Mouse (Mus musculus): ENCODE data around the gene Tbcel. TPM values are rescaled to one million over a fixed set of nuclear protein-coding genes. Genes with fewer than 3 reads are reported as not detected.

The Tbcel gene
- polyA plus RNA-seq, 1 experiment from 2014 or later: 7.6 TPM

GRCm38 (mm10) chr9:42442100-42442499 is 65.5 kb downstream of the Tbcel start:
- Histone ChIP-seq H3K4me1 (ENCODE audit: insufficient read depth) (no peaks in the 10 kb centered on the region), H3K36me3 (replicated peaks; ENCODE audit: insufficient read depth, low read length) (peaks cover 75% of the 10 kb centered on the region), H3K27ac (ENCODE audit: low read depth) (no peak overlapping the region), H3K27me3 (ENCODE audit: insufficient read depth, low read length) (no peaks in the 10 kb centered on the region), H3K4me3 (ENCODE audit: low read depth, low read length) (no peak overlapping the region), H3K4me2 (ENCODE audit: low read depth, low read length) (no peak overlapping the region), H3K9me3 (ENCODE audit: low read length) (no peaks in the 10 kb centered on the region), H3K9ac (replicated peaks) (no peak overlapping the region)
- 85% methylated on average over 8 of the region's 8 CpGs for WGBS (ENCODE audit: insufficient replicate concordance)
- TF ChIP-seq EP300 (IDR thresholded peaks at IDR 0.05; ENCODE audit: low read depth): no peak
- TF ChIP-seq CTCF (IDR thresholded peaks at IDR 0.05; ENCODE audit: low read depth): no peak
- DNase-seq (no peak), ATAC-seq (no peak)

GRCm38 (mm10) chr9:42441234-42441633 is 66.4 kb downstream of the Tbcel start:
- H3K27me3 ChIP-seq (ENCODE audit: insufficient read depth, low read length): no peaks in the 10 kb centered on the region
- no peaks in the 10 kb centered on the region for H3K9me3 ChIP-seq (ENCODE audit: low read length)
- ATAC-seq (no peak), DNase-seq (no peak)
- no peak overlapping the region for H3K4me3 ChIP-seq (ENCODE audit: low read depth, low read length)
- TF ChIP-seq EP300 (IDR thresholded peaks at IDR 0.05; ENCODE audit: low read depth) (no peak), CTCF (IDR thresholded peaks at IDR 0.05; ENCODE audit: low read depth) (no peak)
- H3K27ac ChIP-seq (ENCODE audit: low read depth): no peak overlapping the region
- WGBS (ENCODE audit: insufficient replicate concordance): 83% methylated on average over 2 of the region's 2 CpGs
- H3K4me2 ChIP-seq (ENCODE audit: low read depth, low read length): no peak overlapping the region
- H3K9ac ChIP-seq (replicated peaks): no peak overlapping the region
- H3K4me1 ChIP-seq (ENCODE audit: insufficient read depth): no peaks in the 10 kb centered on the region
- H3K36me3 ChIP-seq (replicated peaks; ENCODE audit: insufficient read depth, low read length): peaks cover 80% of the 10 kb centered on the region

GRCm38 (mm10) chr9:42439446-42439845 is 68.2 kb downstream of the Tbcel start:
- no peak overlapping the region for H3K4me2 ChIP-seq (ENCODE audit: low read depth, low read length)
- no peak overlapping the region for H3K27ac ChIP-seq (ENCODE audit: low read depth)
- H3K9me3 ChIP-seq (ENCODE audit: low read length): no peaks in the 10 kb centered on the region
- no peak overlapping the region for H3K4me3 ChIP-seq (ENCODE audit: low read depth, low read length)
- DNase-seq (no peak), ATAC-seq (no peak)
- WGBS (ENCODE audit: insufficient replicate concordance): 83% methylated on average over 4 of the region's 4 CpGs
- no peak overlapping the region for H3K9ac ChIP-seq (replicated peaks)
- peaks cover 85% of the 10 kb centered on the region for H3K36me3 ChIP-seq (replicated peaks; ENCODE audit: insufficient read depth, low read length)
- no peaks in the 10 kb centered on the region for H3K27me3 ChIP-seq (ENCODE audit: insufficient read depth, low read length)
- TF ChIP-seq CTCF (IDR thresholded peaks at IDR 0.05; ENCODE audit: low read depth) (no peak), EP300 (IDR thresholded peaks at IDR 0.05; ENCODE audit: low read depth) (no peak)
- H3K4me1 ChIP-seq (ENCODE audit: insufficient read depth): no peaks in the 10 kb centered on the region

GRCm38 (mm10) chr9:42432155-42432554 is 75.5 kb downstream of the Tbcel start:
- 85% methylated on average over 2 of the region's 2 CpGs for WGBS (ENCODE audit: insufficient replicate concordance)
- TF ChIP-seq EP300 (IDR thresholded peaks at IDR 0.05; ENCODE audit: low read depth) (no peak), CTCF (IDR thresholded peaks at IDR 0.05; ENCODE audit: low read depth) (peak; percentile 31)
- no peak overlapping the region for H3K27ac ChIP-seq (ENCODE audit: low read depth)

GRCm38 (mm10) chr9:42431606-42432005 is 76.0 kb downstream of the Tbcel start:
- Histone ChIP-seq H3K9ac (replicated peaks) (no peak overlapping the region), H3K4me1 (ENCODE audit: insufficient read depth) (peaks cover 6% of the 10 kb centered on the region; the same call in 1 of the 2 replicates), H3K9me3 (ENCODE audit: low read length) (no peaks in the 10 kb centered on the region), H3K4me3 (ENCODE audit: low read depth, low read length) (no peak overlapping the region), H3K27ac (ENCODE audit: low read depth) (no peak overlapping the region), H3K36me3 (replicated peaks; ENCODE audit: insufficient read depth, low read length) (peaks cover 57% of the 10 kb centered on the region), H3K27me3 (ENCODE audit: insufficient read depth, low read length) (no peaks in the 10 kb centered on the region), H3K4me2 (ENCODE audit: low read depth, low read length) (no peak overlapping the region)
- WGBS (ENCODE audit: insufficient replicate concordance): 80% methylated on average over 2 of the region's 2 CpGs
- DNase-seq (no peak), ATAC-seq (no peak)
- TF ChIP-seq EP300 (IDR thresholded peaks at IDR 0.05; ENCODE audit: low read depth) (no peak), CTCF (IDR thresholded peaks at IDR 0.05; ENCODE audit: low read depth) (no peak)

More at GRCm38 (mm10) chr9:42432155-42432554, 75.5 kb downstream of the Tbcel start:
- Histone ChIP-seq H3K36me3 (replicated peaks; ENCODE audit: insufficient read depth, low read length) (peaks cover 62% of the 10 kb centered on the region), H3K4me3 (ENCODE audit: low read depth, low read length) (no peak overlapping the region), H3K9me3 (ENCODE audit: low read length) (no peaks in the 10 kb centered on the region), H3K4me1 (ENCODE audit: insufficient read depth) (peaks cover 6% of the 10 kb centered on the region; the same call in 1 of the 2 replicates), H3K27me3 (ENCODE audit: insufficient read depth, low read length) (no peaks in the 10 kb centered on the region), H3K9ac (replicated peaks) (no peak overlapping the region), H3K4me2 (ENCODE audit: low read depth, low read length) (no peak overlapping the region)
- ATAC-seq: no peak
- DNase-seq: no peak

- 48% methylated on average over 12 of the region's 12 CpGs for WGBS (ENCODE audit: insufficient replicate concordance)
- TF ChIP-seq CTCF (IDR thresholded peaks at IDR 0.05; ENCODE audit: low read depth): no peak
- no peak for TF ChIP-seq EP300 (IDR thresholded peaks at IDR 0.05; ENCODE audit: low read depth)
- ATAC-seq: peak; percentile 62; the same call in 1 of the 2 replicates
- Histone ChIP-seq H3K9ac (replicated peaks) (no peak overlapping the region), H3K4me2 (ENCODE audit: low read depth, low read length) (no peak overlapping the region), H3K4me1 (ENCODE audit: insufficient read depth) (peaks cover 6% of the 10 kb centered on the region; the same call in 1 of the 2 replicates), H3K36me3 (replicated peaks; ENCODE audit: insufficient read depth, low read length) (peaks cover 43% of the 10 kb centered on the region), H3K27ac (ENCODE audit: low read depth) (no peak overlapping the region), H3K4me3 (ENCODE audit: low read depth, low read length) (no peak overlapping the region), H3K27me3 (ENCODE audit: insufficient read depth, low read length) (no peaks in the 10 kb centered on the region), H3K9me3 (ENCODE audit: low read length) (no peaks in the 10 kb centered on the region)
- peak; percentile 23 for DNase-seq
These were observed 79.3 kb downstream of the Tbcel start for GRCm38 (mm10) chr9:42428060-42428924.

All from liver, postnatal 0 days (tissue).